Mouse (Mus musculus) brain, embryonic 14.5 days (tissue): Measurements from ENCODE around the gene Nkain4.

ENCODE experiments used
- CTCF ChIP-seq: fragments of 200-500 bp; IDR thresholded peaks from 2 replicates; pipeline ENCODE4 v1.5.1; 2012; ENCODE audit warnings: inconsistent platforms, mild to moderate bottlenecking, moderate library complexity, borderline replicate concordance; ENCODE audit not compliant: insufficient read depth, insufficient read length; ENCODE audit errors: extremely low read depth
- POLR2A ChIP-seq: fragments of 200-500 bp; IDR thresholded peaks from 2 replicates; pipeline ENCODE4 v1.6.1; 2012; ENCODE audit warnings: mild to moderate bottlenecking, inconsistent platforms, borderline replicate concordance; ENCODE audit not compliant: poor library complexity, insufficient read depth, insufficient read length, severe bottlenecking; ENCODE audit errors: extremely low read depth

DNA sequence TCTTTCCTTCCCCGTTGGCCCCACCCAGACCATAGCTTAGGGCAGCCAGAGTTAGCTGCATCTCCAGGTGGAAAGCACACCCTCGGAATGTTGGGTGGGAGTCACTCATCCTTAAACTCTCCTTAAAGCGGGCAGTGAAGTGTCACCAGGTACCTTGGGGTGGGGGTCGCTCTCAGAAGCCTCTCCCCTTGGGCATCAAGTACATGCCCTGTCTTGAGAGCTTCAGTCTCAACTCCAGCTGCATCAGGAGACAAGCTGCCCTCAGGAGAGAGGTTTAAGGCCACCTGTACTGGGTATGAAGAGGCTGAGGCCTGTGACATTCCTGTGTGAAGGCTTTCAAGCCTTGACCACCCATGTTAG, 64.6 kb downstream of the Nkain4 start:
- no peak for TF ChIP-seq CTCF
- no peak for TF ChIP-seq POLR2A
